Mouse (Mus musculus) lung, postnatal 0 days (tissue): ENCODE measurements at regions not wholly inside any gene's neighbourhood (a gene's known extent, or its start where the extent isn't known, plus 50 kb on each side); places are given as distances from the start of the nearest gene placed in this dataset.

Source experiments
- CTCF ChIP-seq: IDR thresholded peaks from 2 replicates; pipeline ENCODE4 v1.5.1; 2016; ENCODE audit warnings: antibody characterized with exemption, mild to moderate bottlenecking
- EP300 ChIP-seq: IDR thresholded peaks from 2 replicates; pipeline ENCODE4 v1.6.1; 2016; ENCODE audit warnings: antibody characterized with exemption, mild to moderate bottlenecking, control low read depth

- TF ChIP-seq CTCF (no peak), EP300 (no peak)
Observed at GRCm38 (mm10) chr3:41472586-41472985, 82.9 kb upstream of the Jade1 start.
